Mouse (Mus musculus) naive thymus-derived CD4-positive, alpha-beta T cell, adult 2 months (primary cell): Measurements from ENCODE around the gene Nudt9.

Experiments used
- DNase-seq: peaks from one replicate; pipeline ENCODE4 v3.0.0-alpha.2; 2011; ENCODE audit warnings: low read depth

The Nudt9 gene

DNA sequence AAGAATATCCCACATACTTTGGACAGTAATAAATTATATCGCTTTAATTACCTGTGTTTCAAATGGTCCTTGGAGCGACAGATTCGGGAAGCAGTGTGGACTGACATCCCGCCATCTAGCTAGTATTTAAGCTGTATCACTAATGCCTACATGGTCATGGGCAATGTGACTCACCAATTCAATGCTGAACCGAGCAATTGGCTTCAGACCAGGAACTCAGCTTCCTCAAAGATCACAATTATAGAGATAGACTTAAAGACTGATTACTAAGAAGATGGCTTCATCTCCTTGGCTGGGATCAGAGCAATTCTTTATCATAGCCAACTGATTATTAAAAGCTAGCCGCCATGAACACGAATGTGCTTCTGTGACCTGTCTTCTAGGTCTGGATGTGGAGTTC lies 31.4 kb downstream of the Nudt9 start, which contains the start of gene Gm17660:
TSS of gene Gm17660 (minus strand) at position 101 of the 400 bp plus-strand sequence.
- DNase-seq, result no peak

DNA sequence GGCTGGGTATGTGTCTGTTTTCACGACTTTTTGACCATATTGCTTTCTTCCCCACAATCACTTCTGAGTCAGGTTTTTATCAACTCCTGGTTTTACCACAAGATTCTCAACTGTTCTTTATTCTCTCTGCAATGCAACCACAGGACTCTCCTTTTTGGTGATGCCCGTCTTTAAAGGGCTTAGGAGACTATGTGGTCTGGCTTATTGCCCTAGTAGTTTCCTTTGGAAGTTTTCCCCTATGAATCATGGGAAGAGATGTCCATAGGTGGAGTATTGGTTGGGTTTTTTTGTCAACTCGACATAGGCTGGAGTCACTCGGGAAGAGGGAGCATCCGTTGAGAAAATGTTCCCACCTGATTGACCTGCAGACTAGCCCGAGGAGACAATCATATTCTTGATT lies 34.6 kb downstream of the Nudt9 start:
- DNase-seq, result no peak

DNA sequence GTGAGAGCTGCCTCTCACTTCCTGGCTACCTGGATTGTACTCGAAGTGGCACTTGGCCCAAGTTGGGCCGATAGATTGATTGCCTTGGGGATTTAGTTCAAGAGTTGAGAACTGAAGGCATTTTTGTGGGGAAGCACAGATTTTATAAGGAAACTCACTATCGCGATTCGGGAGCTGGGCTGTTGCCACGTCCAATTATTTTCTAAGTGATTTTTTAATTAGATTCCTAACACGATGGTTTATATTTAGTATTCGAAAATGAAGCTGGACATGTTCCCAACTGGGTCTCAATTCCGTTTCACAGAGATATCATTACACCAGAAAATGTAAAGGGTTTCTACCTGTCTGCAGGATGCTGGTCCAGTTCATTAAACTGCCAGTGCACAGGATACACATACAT lies 39.3 kb downstream of the Nudt9 start:
- DNase-seq, result no peak

DNA sequence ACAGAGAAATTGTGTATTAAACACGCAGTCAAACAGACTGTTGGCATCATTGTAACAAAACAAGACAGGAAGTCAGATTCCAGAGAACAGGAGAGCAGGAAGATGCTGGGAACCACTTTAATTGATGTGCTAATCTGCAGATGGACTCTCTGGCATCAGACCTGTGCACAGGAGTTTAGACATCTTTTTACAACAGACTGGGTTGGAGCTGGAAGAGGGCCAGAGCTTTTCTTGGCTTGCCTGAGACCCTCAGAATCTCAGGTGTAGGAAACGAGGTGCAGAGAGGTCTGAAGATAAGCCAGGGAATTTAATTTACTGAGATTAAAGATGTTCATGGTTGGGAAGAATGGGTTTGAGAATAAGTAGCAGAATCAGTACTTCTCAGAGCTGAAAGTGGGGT lies 43.6 kb downstream of the Nudt9 start:
- DNase-seq, result no peak

GRCm38 (mm10) chr5:104095416-104096077 lies 49.4 kb downstream of the Nudt9 start:
- DNase-seq, result no peak

GRCm38 (mm10) chr5:104096078-104096938 lies 50.2 kb downstream of the Nudt9 start:
- no peak for DNase-seq

DNA sequence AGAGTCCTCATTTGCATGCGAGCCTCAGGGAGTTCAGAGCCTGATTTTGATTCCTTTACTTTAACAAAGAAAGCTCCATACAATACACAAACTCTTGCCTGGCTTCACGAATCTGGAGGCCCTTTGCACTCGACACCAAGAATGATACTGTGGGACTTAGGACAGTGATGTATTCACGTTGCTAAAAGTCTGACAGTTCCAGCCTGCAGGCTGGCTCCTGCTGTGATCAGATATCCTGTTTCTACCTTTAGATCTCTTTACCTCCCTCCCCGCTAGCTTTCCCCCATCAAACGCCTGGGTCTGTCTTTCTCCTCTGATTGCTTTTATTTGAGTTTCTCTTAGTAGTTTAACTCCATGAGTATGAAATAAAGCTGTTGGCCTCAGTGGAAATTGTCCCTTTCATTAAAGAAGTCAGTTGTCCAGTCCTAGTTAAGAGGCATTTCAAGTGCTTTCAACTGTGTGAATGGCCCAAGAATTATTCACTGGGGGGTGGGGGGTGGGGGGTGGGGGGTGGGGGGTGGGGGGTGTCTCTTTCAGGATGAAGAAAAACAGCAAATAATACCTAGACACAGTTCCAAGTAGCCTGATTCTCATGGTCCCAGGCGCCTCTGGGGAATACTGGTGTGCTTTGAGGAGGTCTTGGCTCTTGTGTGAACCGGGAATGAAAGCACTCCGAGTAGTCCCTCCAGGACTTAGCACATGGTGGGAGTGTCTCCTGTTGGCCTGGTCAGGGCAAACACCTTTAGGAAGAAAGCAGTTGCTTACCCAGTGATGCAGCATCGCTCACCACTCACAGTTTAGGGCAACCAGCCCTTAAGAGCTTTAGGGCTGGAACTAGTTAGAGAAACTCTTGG lies 55.8 kb downstream of the Nudt9 start:
- no peak for DNase-seq

DNA sequence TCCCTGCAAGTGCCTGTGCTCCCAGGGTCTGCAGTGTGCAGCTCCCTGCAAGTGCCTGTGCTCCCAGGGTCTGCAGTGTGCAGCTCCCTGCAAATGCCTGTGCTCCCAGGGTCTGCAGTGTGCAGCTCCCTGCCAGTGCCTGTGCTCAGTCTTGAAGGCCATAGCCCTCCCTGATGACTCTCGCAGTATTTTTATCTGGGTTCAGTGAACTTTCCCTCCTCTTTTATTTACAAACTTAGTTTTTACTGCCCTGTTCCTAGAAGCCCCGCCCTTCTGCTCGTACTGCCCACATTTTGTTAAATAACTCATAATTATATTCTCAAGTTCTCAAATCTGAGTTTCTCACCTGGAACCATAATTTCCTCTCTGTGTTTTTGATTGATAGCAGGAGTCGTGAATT lies 57.1 kb downstream of the Nudt9 start:
- no peak for DNase-seq

GRCm38 (mm10) chr5:104104111-104104510 lies 58.0 kb downstream of the Nudt9 start:
- no peak for DNase-seq

- no peak for DNase-seq
These were observed 62.2 kb downstream of the Nudt9 start for GRCm38 (mm10) chr5:104108127-104108875.

DNA sequence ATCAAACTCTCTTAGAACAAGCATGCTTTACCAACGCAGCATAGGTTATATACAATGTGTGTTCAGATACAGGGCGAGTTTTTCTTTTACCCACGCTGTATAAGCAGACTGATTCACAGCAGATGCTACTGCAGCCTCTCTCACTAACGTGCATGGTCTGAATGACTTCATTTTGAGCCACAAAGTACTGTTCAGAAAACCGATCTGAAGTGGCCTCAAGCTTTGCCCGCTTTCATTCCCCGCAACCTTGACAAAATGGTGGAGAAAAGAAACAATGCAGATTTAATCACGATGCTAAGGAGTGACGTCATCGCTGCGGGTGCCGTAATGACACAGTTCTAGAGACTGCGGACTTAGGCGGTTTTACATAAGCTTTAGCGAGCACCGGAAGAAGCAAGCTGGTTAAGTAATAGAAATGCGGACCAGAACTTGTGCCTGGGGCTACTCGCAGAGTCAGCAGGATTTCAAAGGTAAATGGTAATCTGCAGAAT lies 62.8 kb downstream of the Nudt9 start:
- peak; percentile 3 for DNase-seq

GRCm38 (mm10) chr5:104109516-104109915 lies 63.4 kb downstream of the Nudt9 start:
- no peak for DNase-seq

DNA sequence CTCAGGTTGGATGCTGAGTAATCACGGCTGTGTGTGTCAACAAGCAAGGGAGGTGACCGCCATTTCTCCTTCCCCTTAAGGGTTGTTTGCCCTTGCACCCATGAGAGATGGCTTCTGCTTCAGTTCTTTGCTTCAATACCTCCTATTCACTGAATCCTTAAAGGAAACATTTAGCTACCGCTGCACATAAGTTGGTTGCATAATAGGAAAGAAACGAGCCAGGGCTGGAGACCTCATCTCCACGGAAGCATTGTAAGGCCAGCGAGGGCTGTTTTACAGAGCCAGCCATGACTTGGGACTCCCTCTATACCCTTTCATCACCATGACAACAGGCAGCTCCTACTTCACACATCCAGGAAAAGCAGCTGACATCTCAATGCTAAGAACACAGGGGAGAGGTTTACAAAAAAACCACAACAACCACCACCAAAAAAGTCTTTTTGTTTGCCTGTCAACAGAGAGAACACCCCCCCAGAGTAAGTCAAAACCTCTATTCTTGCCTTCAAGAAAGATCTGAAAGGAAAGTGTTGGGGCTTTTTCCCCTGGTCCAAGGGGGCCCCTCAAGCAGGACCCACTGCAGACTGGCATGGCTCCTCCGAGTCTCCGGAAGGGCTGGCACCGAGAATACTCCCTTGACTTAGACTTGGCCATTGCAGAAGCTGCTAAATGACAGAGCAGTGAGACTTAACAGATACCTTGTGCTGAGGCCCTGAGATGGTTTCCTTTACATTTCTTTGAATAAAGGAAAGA lies 64.2 kb downstream of the Nudt9 start:
- DNase-seq, result no peak

DNA sequence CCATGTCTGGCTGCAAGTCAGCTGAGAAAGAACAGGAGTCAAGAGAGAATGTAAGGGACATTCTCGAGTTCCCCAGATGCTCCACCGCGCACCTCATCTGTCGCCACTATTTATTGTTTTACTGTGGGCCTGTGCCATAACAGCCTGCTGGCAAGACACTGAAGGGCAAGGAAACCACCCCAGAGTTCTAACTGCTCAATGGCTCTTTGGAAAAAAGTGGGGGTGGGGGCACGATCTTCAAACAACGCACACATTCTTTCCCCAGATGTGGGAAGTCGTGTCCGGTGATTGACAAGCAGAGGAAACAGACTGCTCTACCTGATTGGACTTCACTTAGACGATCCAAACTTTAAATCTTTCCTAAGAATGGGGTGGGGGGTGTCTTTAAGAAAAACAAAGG lies 65.9 kb downstream of the Nudt9 start:
- no peak for DNase-seq

DNA sequence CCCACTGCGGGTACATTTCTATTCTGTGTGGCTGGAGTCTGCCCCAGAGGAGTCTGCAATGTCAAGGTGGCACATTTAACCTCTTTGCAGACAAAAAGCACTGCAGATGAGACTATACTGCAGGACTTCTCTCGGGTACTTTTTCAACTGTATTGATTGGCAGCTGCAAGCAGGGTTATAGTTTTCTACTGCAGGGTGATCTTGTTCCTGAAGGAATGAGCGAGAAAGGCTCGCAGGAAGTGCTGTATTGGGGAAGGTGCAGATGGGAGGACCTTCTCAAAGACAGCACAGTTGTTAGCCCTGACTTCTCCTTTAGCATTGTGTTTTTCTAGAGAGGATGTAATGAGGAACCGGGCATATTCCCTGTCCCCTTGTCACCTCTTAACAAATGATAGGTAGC lies 66.4 kb downstream of the Nudt9 start:
- DNase-seq, result no peak

GRCm38 (mm10) chr5:104113491-104114172 lies 67.5 kb downstream of the Nudt9 start, which contains the start of gene Sparcl1:
Gene Sparcl1 (minus strand): TSS chr5:104113733.
- DNase-seq, result no peak
